Mouse (Mus musculus): ENCODE results near the gene Nedd9.

DNA sequence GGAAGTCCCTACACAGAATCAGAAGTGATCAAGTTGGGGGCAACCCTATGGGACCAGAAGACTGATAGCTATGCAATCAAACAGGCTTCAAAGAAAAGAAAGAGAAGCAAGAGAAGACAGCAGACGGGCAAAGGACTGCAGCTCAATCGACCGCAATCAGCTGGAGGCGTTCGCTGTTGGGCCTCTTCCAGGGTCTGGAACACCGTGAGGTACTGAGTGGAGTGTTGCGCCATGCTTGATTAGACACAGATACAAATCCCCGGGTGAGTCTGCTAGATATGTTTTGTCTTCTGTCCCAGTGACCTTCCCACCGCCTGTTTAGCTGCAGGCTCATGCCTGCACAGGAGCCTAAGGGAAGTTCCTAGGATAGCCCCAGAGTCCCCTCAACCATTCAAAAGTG, 145.7 kb downstream of the Nedd9 start:
- no peak for TF ChIP-seq POLR2A (IDR thresholded peaks at IDR 0.05; ENCODE audit: borderline replicate concordance, low read depth, low read length)
- TF ChIP-seq CTCF (IDR thresholded peaks at IDR 0.05; ENCODE audit: low read depth, low read length), result no peak

Data from bone marrow macrophage, adult 2 months (primary cell).